Mouse (Mus musculus): ENCODE results near the gene Kirrel.
A peak's percentile ranks its signal among the peaks of the same experiment; 100 is the strongest.
"Not testable (repeated sequence)": the region's sequence is repeated elsewhere in the genome, so short reads cannot be mapped to it uniquely, and the experiment has no call there.

The Kirrel gene

DNA sequence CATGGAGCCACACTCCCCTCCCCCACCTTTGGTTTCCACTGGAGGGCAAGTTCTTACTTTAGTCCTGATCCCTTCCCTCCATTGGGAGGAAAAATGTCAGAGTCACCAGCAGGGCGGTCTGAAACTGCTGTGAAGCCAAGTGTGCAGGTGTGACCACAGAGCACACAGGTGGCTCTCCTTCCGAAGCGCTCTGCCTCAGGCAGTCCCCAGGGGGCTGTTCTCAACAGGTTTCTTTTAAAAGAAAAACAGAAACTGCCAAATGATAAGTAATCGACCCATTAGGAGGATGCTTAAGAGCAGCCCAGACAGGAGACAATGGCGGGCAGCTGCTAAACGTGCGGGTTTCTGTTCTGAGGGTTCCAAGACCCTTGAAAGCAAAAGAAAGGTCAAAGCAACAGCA lies 37.8 kb downstream of the Kirrel start:
- DNase-seq (ENCODE audit: low read depth, low spot score): no peak

DNA sequence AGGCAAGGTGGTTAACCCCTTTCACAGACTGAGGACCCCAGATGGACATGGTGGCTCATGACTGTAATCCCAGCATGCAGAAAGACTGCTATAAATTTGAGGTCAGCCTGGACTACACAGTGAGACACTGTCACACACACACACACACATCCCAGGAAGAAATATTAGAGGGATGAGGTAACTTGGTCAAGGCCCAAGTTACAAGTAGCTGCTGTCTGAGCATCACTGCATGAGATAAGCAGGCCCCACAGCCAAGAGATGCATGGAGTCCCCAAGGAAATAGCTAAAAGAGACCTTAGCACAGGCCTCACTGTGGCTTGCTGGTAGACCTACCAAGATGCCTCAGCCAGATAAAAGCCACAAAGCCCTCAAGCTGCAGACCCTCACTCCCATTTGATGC lies 39.6 kb downstream of the Kirrel start:
- DNase-seq (ENCODE audit: low read depth, low spot score): no peak

GRCm38 (mm10) chr3:87131694-87132347 lies 42.7 kb downstream of the Kirrel start:
- no peak for DNase-seq (ENCODE audit: low read depth, low spot score)

GRCm38 (mm10) chr3:87130933-87131332 lies 43.6 kb downstream of the Kirrel start:
- DNase-seq (ENCODE audit: low read depth, low spot score): no peak

GRCm38 (mm10) chr3:87123795-87124194 lies 50.8 kb downstream of the Kirrel start:
- no peak for DNase-seq (ENCODE audit: low read depth, low spot score)

DNA sequence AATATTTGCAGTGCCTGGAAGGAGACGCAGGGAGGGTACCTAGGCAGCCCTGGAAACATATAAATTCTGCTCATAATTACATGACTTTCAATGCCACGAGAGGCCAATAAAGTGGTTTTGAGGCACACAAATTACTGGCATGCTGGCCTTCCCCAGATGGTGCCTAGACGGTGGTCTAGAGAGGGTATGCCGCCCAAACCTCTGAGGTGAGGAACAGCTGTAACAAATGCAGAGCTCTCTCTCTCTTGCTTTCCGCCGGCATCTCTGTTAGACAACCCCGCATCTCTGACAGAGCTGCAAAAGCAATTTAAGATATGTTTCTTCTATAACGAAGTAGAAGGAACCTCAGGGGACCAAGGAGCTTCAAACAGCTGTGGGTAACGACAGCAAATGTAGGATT lies 56.3 kb downstream of the Kirrel start:
- no peak for DNase-seq (ENCODE audit: low read depth, low spot score)

DNA sequence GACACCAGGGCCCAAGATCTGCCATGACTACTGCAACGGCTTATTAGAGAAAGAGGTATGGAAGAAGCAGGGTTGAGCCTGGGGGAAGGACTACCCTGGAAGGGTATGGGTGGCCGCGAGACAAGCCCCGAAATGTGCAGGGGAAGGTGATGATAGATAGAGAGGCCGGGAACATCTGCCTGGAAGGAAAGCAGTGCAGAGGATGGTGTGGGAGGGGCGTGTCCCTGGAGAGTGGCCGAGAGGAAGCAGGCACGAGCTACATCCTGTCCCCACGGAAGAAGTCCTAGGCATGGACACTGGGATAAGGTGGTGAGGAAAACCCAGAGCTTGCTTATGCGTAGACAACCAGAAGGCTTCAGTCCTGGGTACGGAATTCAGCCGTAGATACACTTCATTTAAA lies 56.9 kb downstream of the Kirrel start:
- no peak for DNase-seq (ENCODE audit: low read depth, low spot score)

- DNase-seq (ENCODE audit: low read depth, low spot score): no peak
These were observed 58.6 kb downstream of the Kirrel start for GRCm38 (mm10) chr3:87115726-87116540.

DNA sequence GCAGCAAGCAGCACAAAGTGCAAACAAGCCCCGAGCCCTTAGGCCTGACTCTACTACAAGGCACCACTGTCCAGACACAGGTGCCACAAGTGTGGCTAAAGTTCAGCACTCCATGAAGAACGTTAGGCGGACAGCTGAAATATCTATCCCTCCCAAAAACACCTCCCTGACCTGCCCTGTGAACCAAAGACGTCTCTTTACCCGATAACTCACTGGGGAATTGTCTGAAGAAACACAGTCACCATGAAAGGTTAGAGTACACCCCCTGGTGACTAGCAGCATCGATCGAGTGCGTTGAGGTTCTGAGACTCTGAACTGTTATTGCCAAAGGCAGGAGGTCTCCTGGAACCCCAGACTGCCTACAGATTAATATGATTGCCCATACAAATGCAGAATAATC lies 59.3 kb downstream of the Kirrel start:
- no peak for DNase-seq (ENCODE audit: low read depth, low spot score)

DNA sequence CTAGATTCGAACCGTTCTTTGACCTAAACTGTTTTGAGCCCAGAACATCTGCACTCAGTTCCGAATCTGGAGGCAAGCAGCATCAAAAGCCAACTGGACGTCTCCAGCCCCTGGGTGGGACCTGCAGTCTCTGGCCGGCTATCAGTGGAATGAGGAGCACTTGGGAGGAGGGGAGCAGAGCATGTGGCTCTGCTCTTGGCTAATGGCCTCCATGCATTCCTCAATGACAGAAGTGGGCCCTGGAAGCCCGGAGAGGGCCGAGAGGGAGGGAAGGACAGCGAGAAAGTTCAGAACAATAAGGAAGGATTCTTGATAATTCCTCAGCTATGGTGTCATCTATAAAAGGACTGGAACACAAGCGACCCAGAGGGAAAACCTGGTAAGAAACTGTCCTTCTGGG lies 59.7 kb downstream of the Kirrel start:
- DNase-seq (ENCODE audit: low read depth, low spot score): no peak

DNA sequence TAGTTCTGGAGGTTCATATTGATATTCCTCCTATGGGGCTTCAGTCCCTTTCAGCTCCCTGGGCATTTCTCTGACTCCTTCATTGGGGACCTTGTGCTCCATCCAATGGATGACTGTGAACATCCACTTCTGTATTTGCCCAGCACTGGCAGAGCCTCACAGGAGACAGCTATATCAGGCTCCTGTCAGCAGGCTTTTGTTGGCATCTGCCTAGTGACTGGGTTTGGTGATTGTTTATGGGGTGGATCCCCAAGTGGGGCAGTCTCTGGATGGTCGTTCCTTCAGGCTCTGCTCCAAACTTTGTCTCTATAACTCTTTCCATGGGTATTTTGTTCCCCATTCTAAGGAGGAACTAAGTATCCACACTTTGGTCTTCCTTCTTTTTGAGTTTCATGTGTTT lies 60.7 kb downstream of the Kirrel start:
- not testable (repeated sequence) for DNase-seq (ENCODE audit: low read depth, low spot score)

DNA sequence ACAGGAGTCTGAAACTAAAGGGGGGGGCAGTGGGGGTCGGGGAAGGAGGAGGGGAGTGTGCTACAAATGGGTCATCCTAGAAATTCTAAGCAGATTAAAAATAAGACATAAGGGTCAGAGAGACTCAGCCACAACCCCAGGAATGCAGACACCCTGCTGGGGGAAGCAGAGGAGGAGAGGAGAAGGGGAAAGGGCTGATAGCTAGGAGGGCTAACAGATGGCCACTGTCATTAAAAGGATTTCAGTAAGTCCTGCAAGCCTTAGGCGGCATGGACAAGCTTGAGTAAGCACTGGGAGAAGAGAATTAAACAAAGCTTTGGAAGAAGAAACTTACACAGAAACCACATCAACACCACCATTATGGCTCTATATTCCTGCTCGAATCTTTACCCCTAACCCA lies 62.3 kb downstream of the Kirrel start:
- DNase-seq (ENCODE audit: low read depth, low spot score): no peak

GRCm38 (mm10) chr3:87104856-87105255 lies 69.7 kb downstream of the Kirrel start:
- DNase-seq (ENCODE audit: low read depth, low spot score): no peak

- no peak for DNase-seq (ENCODE audit: low read depth, low spot score)
These were observed 72.2 kb downstream of the Kirrel start for GRCm38 (mm10) chr3:87102346-87102745.

GRCm38 (mm10) chr3:87100911-87101310 lies 73.6 kb downstream of the Kirrel start:
- no peak for DNase-seq (ENCODE audit: low read depth, low spot score)

- DNase-seq (ENCODE audit: low read depth, low spot score): no peak
These were observed 76.3 kb downstream of the Kirrel start for GRCm38 (mm10) chr3:87097969-87098946.

- DNase-seq (ENCODE audit: low read depth, low spot score): no peak
These were observed 77.3 kb downstream of the Kirrel start for GRCm38 (mm10) chr3:87097205-87097604.

DNA sequence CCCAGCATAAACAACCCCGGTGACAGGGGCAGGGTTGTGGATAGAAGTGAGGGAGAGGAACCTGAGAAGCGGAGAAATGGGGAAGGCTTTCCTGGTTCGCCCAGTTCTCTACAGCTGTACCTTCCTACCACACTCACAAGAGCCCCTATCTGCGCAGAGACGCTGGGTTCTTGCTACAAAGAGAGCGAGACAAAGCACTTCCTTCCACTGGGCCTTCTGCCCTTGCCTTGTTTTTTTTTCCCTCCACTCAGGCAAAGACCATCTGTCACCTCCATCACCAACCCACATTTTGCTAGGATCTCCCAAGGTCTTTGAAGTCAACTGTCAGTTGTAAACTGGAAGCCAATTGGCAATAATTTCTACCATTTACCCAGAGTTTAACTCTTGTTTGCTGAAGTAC lies 80.8 kb downstream of the Kirrel start:
- no peak for DNase-seq (ENCODE audit: low read depth, low spot score)

- DNase-seq (ENCODE audit: low read depth, low spot score): peak; percentile 42
These were observed 84.6 kb downstream of the Kirrel start for GRCm38 (mm10) chr3:87089694-87090565.

DNA sequence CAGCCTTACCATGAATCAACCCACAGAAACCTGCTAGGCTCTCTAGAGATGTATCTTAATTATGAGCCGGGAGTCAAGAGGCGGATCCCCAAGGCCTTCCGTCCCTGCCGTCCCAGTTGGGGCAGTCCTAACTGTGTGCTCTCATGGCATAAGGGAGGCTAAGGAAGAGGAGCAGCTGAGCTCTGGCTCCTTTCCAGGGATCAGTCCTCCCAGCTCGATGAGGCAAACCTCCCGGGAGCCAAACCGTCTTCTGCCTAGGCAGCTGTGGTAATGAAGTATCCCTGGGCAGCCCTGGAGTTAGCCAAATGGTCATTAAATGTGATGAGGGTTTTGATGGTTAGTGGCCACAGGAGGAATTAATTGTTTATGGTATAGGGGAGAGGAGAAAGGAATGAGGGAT lies 87.4 kb downstream of the Kirrel start:
- DNase-seq (ENCODE audit: low read depth, low spot score): no peak

- peak; percentile 29 for DNase-seq (ENCODE audit: low read depth, low spot score)
These were observed 92.3 kb downstream of the Kirrel start for GRCm38 (mm10) chr3:87082235-87082634.

Data from CD4-positive helper T cell, adult 2 months (primary cell).